Mouse (Mus musculus) activated CD4-positive, CD25-positive, alpha-beta regulatory T cell, adult 9 weeks (primary cell): ENCODE measurements around the gene Zfp940. TPM values are rescaled to one million over a fixed set of nuclear protein-coding genes. Genes with fewer than 3 reads are reported as not detected.

Experiments used
- polyA plus RNA-seq: library from polyadenylated mRNA; unstranded; fragments of 100-300 nt; shearing (Covaris generic); gene quantifications from one replicate; pipeline ENCODE4 v1.2.1, GENCODE M21; 2017

Zfp940 gene
- 5.5 TPM for polyA plus RNA-seq

DNA sequence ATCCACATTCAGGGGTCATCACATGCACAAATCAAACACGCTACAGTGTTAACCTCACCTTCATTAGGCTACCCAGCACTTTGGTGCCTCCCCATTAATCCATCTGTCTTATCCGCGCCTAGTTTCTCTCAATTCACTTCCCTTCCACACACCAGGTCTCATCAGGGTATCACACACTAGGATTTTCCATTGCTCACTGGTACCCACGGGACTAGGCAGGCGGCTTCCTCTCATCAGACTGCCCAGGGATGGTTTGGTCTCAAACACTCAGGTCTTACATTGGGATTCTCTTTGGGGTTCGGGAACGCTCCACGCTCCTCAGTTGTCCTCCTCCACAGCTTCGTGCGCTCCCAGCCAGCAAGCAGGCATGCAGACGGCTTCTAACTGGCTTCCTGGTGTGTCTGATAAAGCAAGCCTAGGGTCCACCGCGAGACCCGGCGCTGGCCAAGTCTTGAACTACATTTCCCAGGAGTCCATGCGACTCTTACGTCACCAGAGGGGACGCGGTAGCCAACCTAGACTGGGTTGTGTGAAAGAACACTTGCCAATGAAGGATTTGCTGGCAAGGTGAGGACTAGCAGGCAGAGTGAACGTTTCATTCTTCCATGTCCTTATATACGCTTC lies at the start of gene Zfp940:
Gene Zfp940 (minus strand): TSS at position 451 of the 624 bp plus-strand sequence.

DNA sequence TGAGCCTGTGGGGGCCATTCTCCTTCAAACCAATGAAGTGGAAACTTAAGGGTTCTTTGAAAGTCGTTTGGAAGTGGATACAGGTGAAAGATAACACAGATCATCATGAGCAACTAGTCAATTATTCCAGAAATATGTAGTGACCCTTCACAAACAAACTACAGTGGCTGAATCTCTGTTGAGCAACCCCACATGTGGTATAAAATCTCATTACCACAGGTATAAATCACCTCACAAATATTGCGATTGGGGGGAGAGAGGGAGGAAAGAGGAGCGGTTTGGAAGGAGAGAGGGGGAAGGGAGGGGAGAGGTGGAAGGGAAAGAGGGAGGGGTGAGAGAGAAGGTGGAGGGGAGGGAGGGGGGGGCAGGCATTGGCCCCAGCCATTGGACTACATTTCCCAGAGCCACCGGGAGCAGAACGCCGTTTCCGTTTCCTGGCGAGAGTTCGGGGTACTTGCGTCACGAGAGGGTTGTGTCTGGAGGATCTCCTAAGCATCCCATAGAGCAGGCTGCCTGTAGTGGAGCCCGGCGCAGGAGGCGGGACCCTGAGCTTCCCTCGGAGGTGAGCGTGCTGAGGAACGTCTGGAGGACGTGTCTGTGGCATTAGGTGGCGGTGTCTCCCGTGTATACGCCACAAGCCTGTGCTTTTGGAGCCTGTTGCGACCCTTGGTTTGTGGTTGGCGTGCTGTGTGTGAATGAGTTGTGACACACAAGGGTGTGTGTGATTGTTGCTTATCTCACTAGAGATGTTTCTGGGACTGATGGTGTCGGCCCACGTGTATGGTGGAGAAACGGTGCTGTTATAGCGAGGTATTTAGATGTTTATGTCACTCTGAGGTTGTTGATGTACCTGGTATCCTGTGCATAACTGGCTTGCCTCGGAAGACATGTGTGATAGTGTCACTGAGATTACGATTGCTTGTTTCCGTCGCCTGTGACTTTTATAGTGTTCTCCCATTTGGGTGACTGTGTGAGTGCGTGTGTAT lies 6.4 kb upstream of the Zfp940 start, which contains the start of gene Zfp420:
Gene Zfp420 (plus strand): TSS at position 448 of the 986 bp plus-strand sequence.

GRCm38 (mm10) chr7:29815910-29816429 lies 37.5 kb downstream of the Zfp940 start, which contains the start of gene Zfp790:
Gene Zfp790, plus strand, starts transcription at chr7:29816114.

GRCm38 (mm10) chr7:29783871-29784551 lies 69.5 kb downstream of the Zfp940 start, which contains the start of gene Zfp30:
Gene Zfp30, plus strand, starts transcription at chr7:29783998.

Other genes starting within 250 kb of the Zfp940 start
- gene Catsperg2, start 126.6 kb downstream of the Zfp940 start, polyA plus RNA-seq: not detected
- gene Zfp84, start 85.1 kb downstream of the Zfp940 start, polyA plus RNA-seq: 24.1 TPM
- 0.16 TPM for gene Zfp30, start 69.7 kb downstream of the Zfp940 start, polyA plus RNA-seq
- 25.7 TPM for gene Zfp790, start 37.6 kb downstream of the Zfp940 start, polyA plus RNA-seq
- 13.5 TPM for gene Zfp420, start 6.3 kb upstream of the Zfp940 start, polyA plus RNA-seq
- gene Zfp27, start 52.9 kb upstream of the Zfp940 start, polyA plus RNA-seq: 5.6 TPM
- 1.1 TPM for gene Zfp383, start 54.6 kb upstream of the Zfp940 start, polyA plus RNA-seq
- 7.1 TPM for gene Zfp74, start 100.4 kb upstream of the Zfp940 start, polyA plus RNA-seq
- gene Zfp568, start 130.3 kb upstream of the Zfp940 start, polyA plus RNA-seq: 5.6 TPM
- gene Zfp14, start 197.7 kb upstream of the Zfp940 start, polyA plus RNA-seq: 6.8 TPM
- 10.5 TPM for gene Zfp82, start 219.2 kb upstream of the Zfp940 start, polyA plus RNA-seq
- 3.0 TPM for gene Gm26920, start 236.7 kb upstream of the Zfp940 start, polyA plus RNA-seq
- 9.6 TPM for gene Zfp566, start 236.9 kb upstream of the Zfp940 start, polyA plus RNA-seq
- 106 TPM for gene Zfp260, start 241.1 kb upstream of the Zfp940 start, polyA plus RNA-seq